Mouse (Mus musculus) ES-Bruce4 (cell line): ENCODE data around the gene Fyttd1. TPM values are rescaled to one million over a fixed set of nuclear protein-coding genes. Genes with fewer than 3 reads are reported as not detected.

Experiments used
- H3K27ac ChIP-seq: 2 replicates; pipeline ENCODE4 v1.5.1; 2012; ENCODE audit warnings: low read length, inconsistent platforms; ENCODE audit not compliant: insufficient read depth
- H3K27me3 ChIP-seq: 2 replicates; pipeline ENCODE4 v1.6.1; 2012; ENCODE audit warnings: mild to moderate bottlenecking, low read length, inconsistent platforms; ENCODE audit not compliant: control insufficient read depth, poor library complexity, insufficient read depth, severe bottlenecking
- H3K36me3 ChIP-seq: 2 replicates; pipeline ENCODE4 v1.6.1; 2012; ENCODE audit warnings: inconsistent platforms, mild to moderate bottlenecking, low read length, moderate library complexity; ENCODE audit not compliant: control insufficient read depth, poor library complexity, insufficient read depth, severe bottlenecking
- H3K4me1 ChIP-seq: one replicate; pipeline ENCODE4 v1.8.1; 2011; ENCODE audit warnings: low read length; ENCODE audit not compliant: control insufficient read depth, insufficient read depth
- H3K4me3 ChIP-seq: 2 replicates; pipeline ENCODE4 v1.5.1; 2011; ENCODE audit warnings: low read depth, mild to moderate bottlenecking, low read length
- H3K9ac ChIP-seq: 2 replicates; pipeline ENCODE4 v1.6.1; 2012; ENCODE audit warnings: low read depth, mild to moderate bottlenecking, inconsistent platforms; ENCODE audit not compliant: poor library complexity, severe bottlenecking
- H3K9me3 ChIP-seq: replicated peaks from 2 replicates; pipeline ENCODE4 v1.6.1; 2012; ENCODE audit warnings: mild to moderate bottlenecking, low read length, inconsistent platforms; ENCODE audit not compliant: control insufficient read depth, poor library complexity, insufficient read depth, severe bottlenecking
- CTCF ChIP-seq: IDR thresholded peaks from one replicate; pipeline ENCODE4 v1.8.1; 2011; ENCODE audit warnings: low read depth, low read length
- EP300 ChIP-seq: IDR thresholded peaks from 2 replicates; pipeline ENCODE4 v1.6.1; 2011; ENCODE audit warnings: low read depth, low read length; ENCODE audit not compliant: insufficient read depth
- POLR2A ChIP-seq: IDR thresholded peaks from one replicate; pipeline ENCODE4 v1.8.1; 2011; ENCODE audit warnings: low read length; ENCODE audit not compliant: insufficient read depth
- polyA plus RNA-seq: library from polyadenylated mRNA; stranded (reverse); fragments of >200 nt; gene quantifications from 2 replicates; pipeline ENCODE4 v1.2.4, GENCODE M21; 2011; ENCODE audit warnings: low read depth; ENCODE audit not compliant: missing spikeins, insufficient read depth, insufficient read length

Fyttd1 gene
- polyA plus RNA-seq, 1 experiment = 124 TPM

DNA sequence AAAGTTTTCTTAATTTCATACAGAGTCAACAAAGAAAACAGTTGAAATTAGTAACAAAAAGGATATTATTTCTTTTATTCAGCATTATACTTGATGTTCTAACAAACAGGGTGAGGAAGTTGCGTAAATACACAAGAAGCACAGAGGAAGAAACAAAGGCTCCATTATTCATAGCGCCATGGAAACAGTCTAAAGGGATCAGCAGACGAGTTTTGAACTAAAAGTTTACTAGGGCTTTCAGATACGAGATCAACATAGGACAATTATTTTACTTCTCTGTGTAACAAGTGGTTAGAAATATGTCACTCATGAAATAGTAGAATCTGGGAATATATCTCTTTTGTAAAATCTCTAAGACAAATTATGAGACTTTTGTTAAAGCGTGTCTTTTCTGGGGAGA, 68.1 kb downstream of the Fyttd1 start:
- Histone ChIP-seq H3K36me3 (no peaks in the 10 kb centered on the region), H3K9me3 (no peaks in the 10 kb centered on the region), H3K27me3 (no peaks in the 10 kb centered on the region), H3K27ac (no peak overlapping the region), H3K9ac (no peak overlapping the region), H3K4me1 (no peaks in the 10 kb centered on the region), H3K4me3 (no peak overlapping the region)
- TF ChIP-seq POLR2A (no peak), EP300 (no peak), CTCF (no peak)

DNA sequence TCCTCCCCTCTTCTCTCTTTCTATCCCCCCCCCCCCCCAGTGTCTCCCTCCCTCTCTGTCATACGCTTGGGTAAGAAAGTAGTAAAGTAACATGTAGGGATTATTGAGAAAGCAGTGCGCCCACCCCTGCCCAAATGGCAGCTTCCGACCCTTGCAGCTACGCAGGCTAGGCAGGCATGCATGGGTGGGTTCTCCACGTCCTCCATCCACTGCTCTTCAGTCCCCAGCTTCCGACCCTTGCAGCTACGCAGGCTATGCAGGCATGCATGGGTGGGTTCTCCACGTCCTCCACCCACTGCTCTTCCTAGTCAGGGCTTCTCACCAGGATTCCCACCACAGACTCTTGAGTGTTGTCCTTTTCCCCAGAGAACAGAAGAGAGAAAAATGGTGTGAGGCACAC, 70.7 kb downstream of the Fyttd1 start:
- no peaks in the 10 kb centered on the region for H3K36me3 ChIP-seq
- H3K27me3 ChIP-seq = no peaks in the 10 kb centered on the region
- H3K27ac ChIP-seq = no peak overlapping the region
- no peaks in the 10 kb centered on the region for H3K4me1 ChIP-seq
- no peaks in the 10 kb centered on the region for H3K9me3 ChIP-seq
- TF ChIP-seq EP300 = no peak
- no peak for TF ChIP-seq CTCF
- no peak for TF ChIP-seq POLR2A
- H3K4me3 ChIP-seq = no peak overlapping the region
- H3K9ac ChIP-seq = no peak overlapping the region

DNA sequence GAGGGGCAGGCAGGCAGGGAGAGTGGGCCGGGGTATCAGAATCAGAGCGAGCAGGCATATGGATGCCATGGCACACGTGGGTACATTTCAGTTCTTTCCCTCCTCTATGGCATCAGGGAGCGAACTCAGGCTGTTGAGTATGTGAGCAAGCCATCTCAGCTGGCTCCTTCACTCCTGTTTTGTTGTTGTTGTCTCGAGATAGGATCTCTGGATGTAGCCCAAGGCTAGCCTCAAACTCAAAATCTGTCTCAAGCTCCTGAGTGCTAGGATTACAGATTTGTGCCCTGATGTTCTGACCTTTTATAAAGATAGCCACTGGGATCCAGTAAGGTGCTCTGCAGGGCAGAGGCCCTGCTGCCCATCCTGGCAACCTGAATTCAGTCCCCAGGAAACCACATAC, 71.4 kb downstream of the Fyttd1 start:
- H3K9me3 ChIP-seq = no peaks in the 10 kb centered on the region
- TF ChIP-seq CTCF (no peak), POLR2A (no peak), EP300 (no peak)
- H3K9ac ChIP-seq = no peak overlapping the region
- H3K27ac ChIP-seq = no peak overlapping the region
- no peaks in the 10 kb centered on the region for H3K4me1 ChIP-seq
- H3K36me3 ChIP-seq = no peaks in the 10 kb centered on the region
- no peak overlapping the region for H3K4me3 ChIP-seq
- H3K27me3 ChIP-seq = no peaks in the 10 kb centered on the region

DNA sequence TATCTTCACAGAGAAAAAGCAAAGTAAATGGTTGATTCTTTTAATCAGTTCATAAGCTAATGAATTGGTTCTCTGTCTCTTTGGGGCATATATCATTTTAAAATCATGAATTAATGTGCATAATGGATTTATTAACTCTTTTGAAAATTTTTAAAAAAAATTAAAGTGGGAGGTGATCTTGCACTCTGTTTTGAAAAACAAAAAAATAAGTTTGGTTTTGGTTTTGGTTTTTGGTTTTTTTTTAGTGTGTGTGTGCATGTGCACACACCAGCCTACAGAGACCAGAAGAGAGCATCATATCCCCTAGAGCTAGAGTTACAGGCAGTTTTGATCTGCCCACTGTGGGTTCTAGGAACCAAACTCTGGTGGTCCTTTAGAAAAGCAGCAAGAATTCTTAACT, 72.0 kb downstream of the Fyttd1 start:
- Histone ChIP-seq H3K9me3 (no peaks in the 10 kb centered on the region), H3K9ac (no peak overlapping the region), H3K4me3 (no peak overlapping the region), H3K27ac (no peak overlapping the region), H3K4me1 (no peaks in the 10 kb centered on the region), H3K27me3 (no peaks in the 10 kb centered on the region), H3K36me3 (no peaks in the 10 kb centered on the region)
- TF ChIP-seq CTCF (no peak), POLR2A (no peak), EP300 (no peak)

DNA sequence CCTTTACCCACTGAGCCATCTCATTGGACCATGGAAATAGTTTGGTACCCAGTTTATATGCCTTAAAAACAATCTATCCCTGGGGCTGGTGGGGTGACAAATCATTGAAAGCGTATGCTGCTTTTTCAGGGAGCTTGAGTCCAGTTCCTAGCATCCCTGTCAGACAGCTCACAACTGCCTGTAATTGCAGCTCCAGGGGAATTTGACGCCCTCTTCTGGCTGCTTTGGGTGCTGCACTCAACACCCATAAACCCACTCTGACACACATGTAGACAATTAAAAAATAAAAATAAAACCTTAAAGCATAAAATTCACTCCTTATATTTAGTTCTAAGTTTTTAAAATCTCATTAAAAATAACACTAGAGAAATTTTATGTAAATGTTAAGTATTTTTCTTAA, 73.8 kb downstream of the Fyttd1 start:
- Histone ChIP-seq H3K36me3 (no peaks in the 10 kb centered on the region), H3K4me1 (no peaks in the 10 kb centered on the region), H3K9me3 (no peaks in the 10 kb centered on the region), H3K4me3 (no peak overlapping the region), H3K27ac (no peak overlapping the region), H3K27me3 (no peaks in the 10 kb centered on the region), H3K9ac (no peak overlapping the region)
- no peak for TF ChIP-seq EP300
- TF ChIP-seq CTCF = peak; percentile 68

DNA sequence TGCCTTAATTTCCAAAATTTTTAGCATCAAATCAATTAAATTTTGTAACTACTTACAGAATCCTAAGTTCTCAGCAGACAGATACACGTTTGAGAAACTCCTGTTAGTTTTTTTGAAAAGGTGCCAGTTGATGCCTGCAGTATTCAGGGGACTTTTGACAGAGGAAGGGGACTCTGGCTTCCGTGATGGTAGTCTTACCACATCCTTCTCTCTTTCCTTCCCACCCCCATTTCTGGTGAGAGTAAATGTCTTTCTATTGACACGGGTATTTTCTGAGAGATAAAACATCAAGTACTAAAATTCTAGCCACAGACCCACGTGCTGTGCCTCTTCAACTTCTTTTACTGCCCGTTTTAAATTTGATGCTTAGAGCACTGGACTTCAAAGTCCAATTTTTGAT, 76.5 kb downstream of the Fyttd1 start:
- no peaks in the 10 kb centered on the region for H3K4me1 ChIP-seq
- no peak overlapping the region for H3K27ac ChIP-seq
- H3K9me3 ChIP-seq = no peaks in the 10 kb centered on the region
- H3K4me3 ChIP-seq = no peak overlapping the region
- TF ChIP-seq POLR2A (no peak), EP300 (no peak), CTCF (no peak)
- H3K27me3 ChIP-seq = no peaks in the 10 kb centered on the region
- no peak overlapping the region for H3K9ac ChIP-seq
- no peaks in the 10 kb centered on the region for H3K36me3 ChIP-seq
